Mouse (Mus musculus) lung, postnatal 36 days (tissue): ENCODE measurements around the gene Dnajb12.
"Not testable (repeated sequence)": the region's sequence is repeated elsewhere in the genome, so short reads cannot be mapped to it uniquely, and the experiment has no call there.

Source experiments
- DNase-seq: peaks from one replicate; pipeline ENCODE4 v3.0.0; 2022; ENCODE audit warnings: mixed read lengths

Gene Dnajb12

DNA sequence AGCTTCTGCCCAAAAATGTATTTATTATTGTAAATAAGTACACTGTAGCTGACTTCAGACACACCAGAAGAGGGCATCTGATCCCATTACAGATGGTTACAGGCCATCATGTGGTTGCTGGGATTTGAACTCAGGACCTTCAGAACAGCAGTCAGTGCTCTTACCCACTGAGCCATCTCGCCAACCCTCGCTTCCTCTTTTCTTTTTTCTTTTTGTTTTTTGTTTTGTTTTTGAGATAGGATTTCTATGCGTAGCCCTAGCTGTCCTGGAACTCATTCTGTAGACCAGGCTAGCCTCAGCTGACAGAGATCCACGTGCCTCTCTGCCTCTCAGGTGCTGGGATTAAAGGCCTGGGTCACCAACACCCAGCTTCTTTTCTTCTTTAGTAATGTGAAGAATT is 6.7 kb upstream of the Dnajb12 start:
- not testable (repeated sequence) for DNase-seq

DNA sequence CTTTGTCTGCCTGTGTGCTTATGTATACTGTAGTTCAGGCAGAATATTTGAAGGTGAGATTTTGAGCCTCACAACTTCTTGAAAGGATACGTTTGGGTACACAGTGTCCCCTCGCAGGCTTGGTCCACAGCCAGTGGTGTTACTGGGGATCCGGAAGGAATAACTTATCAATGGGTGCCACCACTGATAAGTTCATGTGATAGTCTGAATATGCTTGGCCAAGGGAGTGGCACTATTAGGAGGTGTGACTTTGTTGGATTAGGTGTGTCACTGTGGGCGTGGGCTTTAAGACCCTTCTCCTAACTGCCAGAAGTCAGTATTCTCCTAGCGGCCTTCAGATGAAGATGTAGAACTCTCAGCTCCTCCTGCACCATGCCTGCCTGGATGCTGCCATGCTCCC is 6.2 kb upstream of the Dnajb12 start:
- no peak for DNase-seq

DNA sequence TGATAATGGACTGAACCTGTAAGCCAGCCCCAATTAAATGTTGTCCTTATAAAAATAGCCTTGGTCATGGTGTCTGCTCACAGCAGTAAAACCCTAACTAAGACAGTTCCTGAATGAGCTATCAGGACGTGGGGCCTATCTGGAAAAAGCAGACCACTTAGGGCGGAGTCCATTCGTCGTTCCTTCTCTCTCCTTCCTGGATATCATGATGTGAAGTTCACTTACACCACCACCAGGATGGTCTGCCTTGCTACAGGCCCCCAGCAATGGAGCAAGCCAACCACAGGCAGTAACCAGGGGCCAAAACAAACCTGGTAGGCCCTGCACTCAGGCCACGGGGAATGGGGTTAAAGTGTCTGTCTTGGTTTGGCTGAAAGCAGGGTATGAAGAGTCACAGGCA is 5.7 kb upstream of the Dnajb12 start:
- DNase-seq, result no peak

DNA sequence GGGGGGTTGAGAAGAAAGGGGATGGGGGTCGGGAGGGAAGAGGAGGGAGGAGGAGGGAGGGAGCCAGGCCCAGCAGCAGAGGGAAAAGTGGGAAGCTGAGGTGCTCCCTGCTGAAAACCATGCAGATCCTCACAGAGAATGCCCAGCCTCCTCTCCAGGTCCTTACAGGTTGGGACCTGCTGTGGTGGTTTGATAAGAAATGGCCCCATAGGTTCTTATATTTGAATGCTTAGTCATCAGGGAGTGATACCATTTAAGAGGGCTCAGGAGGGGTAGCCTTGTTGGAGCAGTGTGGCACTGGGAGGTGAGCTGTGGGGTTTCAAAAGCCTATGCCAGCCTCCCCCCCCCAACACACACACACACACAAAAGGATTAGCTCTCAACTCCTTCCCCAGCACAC is 4.0 kb upstream of the Dnajb12 start:
- DNase-seq, result no peak

DNA sequence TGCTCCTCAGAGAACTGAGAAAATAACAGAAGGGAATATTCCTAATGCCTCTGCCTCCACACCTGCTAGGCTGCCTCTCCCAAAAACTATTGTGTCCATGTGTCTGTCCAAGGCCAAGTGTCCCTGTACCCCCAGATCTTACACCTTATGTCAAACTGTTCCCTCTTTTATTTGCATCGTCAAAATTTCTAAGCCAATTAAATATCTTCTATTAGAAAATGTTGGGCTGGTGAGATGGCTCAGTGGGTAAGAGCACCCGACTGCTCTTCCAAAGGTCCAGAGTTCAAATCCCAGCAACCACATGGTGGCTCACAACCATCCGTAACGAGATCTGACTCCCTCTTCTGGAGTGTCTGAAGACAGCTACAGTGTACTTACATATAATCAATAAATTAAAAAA is 2.7 kb upstream of the Dnajb12 start:
- not testable (repeated sequence) for DNase-seq

DNA sequence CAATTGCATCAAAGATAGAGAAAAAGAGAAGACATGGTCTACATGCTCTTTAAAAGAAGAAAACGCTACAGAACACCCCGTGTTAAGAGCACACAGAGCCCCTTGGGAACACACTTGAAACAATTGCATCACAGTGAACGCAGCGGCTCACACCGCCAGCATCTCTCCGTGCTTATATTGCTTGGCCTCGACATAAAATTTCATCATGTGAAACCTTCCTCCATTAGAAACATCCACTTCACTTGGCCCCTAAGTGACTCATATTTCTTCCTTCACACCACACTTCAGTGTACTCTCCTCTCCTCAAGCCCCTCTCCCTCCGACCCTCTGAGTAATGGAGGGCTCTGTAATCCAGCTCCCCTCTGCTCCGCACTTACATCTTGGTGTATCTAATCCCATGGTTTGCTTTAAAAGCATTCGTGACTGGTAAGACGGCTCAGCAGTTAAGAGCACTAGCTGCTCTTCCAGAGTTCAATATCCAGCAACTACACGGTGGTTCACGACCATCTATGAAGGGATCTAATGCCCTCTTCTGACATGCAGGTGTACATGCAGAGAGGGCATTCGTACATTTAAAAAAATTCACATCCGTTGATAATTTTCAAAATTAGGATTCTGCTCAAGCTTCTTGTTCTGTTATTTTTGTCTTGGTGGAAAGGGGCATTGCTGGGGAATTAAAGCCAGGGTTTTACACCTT is 1.8 kb upstream of the Dnajb12 start:
- DNase-seq, result no peak

DNA sequence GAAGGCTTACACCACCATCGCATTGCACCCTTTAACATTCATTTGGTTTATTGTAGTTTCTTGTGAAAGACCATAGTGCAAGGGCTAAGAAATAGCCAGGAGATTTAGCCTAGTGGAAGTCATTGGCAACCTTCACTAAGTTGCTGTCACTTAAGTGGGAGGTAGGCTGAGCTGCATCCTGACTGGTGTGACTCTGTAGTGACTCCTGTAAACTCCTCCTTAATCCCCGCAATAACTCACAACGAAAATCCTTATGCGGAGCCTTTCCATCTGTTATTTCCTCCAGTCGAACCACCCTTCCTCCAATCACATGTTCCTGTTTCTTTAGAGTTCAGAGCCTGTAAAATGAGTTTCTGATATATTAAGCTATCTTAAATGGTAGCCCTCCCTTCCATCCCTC is 533 bp upstream of the Dnajb12 start:
- DNase-seq, result peak; percentile 40

DNA sequence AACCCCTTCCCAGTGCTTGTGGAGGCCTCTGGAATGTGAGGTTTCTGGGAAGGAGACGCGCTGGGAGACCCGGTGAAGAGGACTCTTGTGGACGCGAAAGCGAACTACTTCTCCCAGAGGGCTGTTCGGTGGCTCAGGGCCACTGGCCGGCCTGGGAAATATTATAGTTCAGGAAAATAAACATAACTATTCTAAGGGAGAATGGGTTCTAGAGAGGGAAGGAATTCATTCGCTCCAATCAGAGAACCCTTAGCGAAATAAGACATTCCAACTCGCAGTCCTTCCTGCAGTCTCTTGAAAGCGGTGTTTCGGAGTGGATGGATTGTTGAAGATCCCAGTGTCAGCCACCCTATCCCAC is 652 bp downstream of the Dnajb12 start:
- peak; percentile 83 for DNase-seq

DNA sequence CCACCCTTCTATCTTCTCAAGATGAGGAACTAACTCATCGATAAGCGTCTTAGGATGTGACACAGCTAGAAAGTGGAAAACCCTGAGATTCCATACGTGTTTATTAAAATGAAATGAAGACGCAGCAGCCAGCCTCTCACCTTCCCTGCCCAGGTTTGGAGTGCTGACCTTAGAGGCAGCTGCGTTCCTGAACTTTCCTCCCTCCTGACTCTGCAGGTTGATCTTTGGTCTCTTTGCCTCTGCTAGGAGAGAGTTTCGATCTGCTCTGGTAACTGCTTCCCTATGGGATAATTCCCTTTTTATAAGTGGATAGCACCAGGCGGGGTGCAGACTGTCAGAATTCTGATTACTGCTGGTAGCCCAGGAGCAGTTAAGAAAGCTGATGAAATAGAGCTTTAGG is 1.5 kb downstream of the Dnajb12 start:
- no peak for DNase-seq

DNA sequence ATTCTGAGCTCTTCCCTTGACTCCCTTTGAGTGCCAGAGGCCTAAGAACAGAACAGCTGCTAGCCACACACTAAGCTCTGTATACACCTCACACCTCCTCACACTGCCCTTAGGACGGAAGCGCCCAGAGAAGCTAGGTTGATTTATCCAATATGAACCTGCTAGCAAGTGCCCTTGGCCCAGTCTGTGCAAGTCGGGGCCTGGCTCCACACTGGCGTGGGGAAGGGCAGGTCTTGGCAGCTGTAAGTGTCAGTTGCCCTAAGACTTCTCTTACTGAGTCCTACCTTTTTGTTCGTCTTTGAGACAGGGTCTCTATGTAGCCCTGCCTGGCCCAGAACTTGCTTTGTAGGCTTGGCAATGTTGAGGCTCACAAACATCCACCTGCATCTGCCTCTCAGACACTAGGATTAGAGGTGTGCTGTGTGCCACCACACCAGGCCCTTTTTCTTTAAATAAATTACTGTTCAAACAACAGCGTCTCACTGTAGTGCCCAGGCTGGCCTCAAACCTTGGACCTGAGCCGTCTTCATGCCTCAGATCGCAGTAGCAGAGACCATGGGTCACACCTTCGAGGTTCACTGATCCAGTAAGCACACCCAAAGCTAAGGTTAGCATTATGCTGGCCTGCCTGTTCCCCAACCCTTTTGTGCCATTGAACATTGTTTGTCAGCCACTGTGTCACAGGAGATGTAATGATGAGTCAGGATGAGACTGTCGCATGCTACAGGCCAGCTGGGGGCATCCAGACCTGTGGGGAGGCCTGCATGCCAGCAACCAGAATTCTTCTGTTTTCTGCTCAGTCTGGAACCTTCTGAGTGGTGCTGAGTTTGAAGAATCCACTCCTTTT is 5.2 kb downstream of the Dnajb12 start:
- no peak for DNase-seq

DNA sequence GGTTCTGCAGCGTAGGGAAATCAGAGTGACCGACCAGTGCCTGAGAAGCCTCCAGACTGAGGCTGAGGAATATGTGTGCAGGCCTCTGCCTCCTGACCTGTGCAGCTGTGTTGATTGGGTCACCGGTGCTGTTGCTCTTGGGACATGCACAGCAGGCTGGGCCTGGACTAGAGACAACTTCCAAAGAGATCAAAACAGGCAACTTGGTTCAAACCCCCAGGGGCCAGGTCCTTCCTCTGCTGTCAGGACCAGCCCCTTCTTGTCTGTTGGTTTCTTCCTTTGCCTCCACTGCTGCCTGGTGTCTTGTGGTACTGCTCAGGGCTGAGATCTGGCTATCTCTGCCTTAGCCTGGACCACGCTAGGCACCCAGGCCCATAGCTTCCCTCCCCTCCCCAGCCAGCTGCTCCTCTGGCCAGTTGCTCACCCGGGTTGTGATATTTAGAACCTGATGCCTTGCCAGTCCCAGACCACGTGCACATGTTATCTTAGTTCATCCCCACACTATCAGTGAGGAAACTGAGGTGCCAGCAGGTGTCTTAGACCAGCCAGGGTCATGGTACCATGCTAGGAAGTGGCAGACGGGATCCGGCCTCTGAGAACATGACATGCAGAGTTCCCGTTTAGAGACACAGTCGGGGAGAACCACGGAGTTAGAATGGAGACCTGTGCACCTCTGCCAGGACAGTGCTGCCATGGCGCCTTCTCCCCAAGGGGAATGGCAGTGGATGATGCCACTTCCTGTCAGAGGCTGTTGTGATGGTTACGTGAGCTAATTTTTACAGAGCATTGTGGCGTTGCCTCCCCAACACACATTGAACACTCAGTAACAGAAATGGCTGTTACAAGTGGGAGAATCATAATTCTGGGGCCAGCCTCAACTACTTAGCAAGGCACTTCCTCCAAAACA is 6.1 kb downstream of the Dnajb12 start:
- DNase-seq, result no peak

DNA sequence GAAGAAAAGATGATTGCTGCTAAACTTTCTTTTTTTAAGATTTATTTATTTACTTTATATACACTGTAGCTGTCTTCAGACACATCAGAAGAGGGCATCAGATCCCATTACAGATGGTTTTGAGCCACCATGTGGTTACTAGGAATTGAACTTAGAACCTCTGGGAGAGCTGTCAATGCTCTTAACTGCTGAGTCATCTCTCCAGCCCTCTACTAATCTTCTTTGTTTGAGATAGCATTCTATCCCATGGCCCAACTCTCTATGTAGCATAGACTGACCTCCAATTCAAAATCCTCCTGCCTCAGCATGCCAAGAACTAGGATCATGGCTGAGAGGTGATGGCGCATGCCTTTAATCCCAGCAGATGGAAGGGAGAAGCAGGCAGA is 6.7 kb downstream of the Dnajb12 start:
- no peak for DNase-seq

DNA sequence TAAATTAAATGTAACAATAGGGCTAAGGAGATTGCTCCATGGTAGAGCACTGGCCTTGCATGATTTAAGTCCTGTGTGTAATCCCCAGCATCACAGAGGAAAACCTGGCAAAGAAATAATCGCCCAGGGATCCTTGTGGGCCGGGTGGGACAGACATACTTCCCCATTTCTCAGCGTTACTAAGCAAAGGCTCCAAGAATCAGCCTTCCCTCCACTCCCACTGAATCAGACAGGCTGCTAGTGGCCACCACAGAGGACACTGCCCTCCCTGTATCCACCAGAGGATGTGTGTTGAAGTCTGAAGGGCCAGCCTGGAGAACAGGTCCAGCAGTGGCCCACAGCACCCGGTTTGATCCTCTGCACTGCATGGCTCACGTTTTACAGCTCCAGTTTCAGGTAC is 8.1 kb downstream of the Dnajb12 start:
- no peak for DNase-seq

DNA sequence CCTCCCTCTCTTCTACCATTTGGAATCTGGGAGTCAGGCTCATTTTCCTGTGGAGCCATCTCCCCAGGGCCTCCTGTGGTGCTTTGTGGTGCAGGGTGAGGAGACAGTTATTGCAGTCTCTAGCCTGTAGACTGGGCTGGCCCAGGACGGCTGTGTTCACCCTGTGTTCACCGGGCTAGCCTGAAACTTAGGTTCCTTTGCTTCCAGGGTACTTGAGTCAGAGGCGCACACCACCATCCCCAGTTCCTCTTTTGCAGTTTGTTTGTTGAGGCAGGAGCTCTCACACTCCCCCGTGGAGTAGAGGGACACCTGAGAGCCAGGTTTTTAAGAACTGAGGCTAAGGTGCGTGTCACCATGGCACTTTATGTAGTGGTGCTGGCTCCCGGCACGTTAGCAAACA is 10.0 kb downstream of the Dnajb12 start:
- DNase-seq, result no peak

DNA sequence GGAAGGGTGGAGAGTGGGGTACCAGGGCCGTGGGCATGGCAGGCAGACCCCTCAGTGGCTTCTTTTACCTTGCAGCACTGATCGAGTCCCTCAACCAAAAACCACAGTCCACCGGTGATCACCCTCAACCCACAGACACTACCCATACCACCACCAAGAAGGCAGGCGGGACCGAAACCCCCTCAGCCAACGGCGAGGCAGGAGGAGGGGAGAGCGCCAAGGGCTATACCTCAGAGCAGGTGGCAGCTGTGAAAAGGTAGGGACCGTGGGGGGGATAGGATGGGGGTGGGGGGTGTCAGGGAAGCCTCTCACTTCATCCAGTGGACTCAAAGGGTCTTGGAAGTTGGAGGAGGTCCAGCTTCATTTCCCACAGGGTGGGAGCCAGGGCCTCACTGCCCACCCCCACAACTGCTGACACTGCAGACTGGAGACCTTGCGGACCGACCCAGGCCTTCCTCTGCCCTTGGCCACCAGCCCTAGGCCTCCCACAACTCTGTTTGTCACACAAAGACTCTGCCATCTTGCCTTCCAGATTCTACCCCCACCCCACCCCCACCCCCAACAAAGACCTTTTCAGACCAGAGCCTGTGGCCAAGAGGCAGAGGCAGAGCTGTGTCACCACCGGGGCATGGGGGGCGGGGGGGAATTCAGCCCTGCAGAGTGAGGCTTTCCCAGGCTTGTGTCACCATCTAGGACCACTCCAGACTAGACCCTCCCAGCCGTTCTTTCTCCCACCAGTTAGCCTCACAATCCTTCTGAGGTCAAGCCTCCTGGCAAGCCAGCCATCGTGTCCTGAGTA is 10.8 kb downstream of the Dnajb12 start:
- DNase-seq, result no peak

DNA sequence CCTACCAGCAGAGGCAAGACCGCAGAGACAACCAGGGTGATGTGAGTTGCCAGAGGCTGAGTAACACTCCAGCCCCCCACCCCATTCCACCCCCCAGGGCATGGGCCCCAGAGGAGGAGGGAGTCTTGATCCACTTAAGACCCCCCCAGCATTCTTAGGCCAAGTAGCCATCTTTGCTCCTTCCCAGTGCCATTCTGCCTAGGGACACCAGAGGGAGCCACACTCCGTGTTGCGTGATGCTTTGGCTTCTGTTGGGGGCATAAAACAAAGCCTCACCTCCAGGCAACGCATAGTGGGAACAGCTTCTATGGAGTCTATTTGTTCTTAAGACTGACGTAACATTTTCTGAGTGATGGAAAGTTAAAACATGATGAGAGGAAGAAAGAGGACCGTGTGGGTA is 13.6 kb downstream of the Dnajb12 start:
- DNase-seq, result peak; percentile 77

DNA sequence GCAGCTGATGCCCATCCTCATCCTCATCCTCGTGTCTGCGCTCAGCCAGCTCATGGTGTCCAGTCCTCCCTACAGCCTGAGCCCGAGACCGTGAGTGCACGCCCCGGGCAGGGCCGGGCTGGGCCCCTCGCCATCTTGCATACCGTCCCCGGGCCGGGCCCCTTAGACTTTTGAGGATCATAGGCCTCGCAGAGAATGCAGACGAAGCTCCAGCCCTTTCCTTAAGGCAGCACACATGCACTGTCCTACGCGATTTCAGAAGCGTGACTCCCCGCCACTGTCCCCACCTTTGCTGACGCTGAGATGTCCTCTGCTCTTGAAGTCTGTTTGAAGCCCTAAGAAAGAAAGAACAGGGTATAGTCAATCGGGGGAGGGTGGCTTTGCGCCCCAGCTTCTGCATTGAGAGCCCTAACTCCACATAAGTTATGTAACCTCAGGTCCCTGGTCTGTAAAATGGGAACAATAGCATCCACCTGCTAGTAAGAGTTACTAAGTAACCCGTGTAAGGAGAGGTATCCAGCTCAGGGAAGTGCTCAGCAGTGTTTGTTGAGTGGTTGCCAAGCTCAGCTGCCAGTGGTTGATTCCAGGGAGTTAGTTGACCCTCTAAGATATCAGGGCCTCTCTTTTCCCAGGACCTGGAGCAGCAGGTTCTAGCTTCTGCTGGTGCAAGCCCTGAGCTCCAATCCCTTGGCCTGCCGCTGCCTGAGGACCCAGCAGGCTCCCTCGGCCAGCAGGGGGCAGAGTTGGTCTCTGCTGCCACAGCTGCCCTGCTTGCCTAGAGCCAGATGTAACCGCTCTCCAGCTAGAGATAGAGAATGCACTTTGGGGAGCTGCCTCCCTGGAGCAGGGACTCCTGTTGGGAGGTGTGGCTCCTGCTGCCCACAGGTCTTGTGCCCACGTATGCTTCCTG is 15.2 kb downstream of the Dnajb12 start:
- DNase-seq, result peak; percentile 93

DNA sequence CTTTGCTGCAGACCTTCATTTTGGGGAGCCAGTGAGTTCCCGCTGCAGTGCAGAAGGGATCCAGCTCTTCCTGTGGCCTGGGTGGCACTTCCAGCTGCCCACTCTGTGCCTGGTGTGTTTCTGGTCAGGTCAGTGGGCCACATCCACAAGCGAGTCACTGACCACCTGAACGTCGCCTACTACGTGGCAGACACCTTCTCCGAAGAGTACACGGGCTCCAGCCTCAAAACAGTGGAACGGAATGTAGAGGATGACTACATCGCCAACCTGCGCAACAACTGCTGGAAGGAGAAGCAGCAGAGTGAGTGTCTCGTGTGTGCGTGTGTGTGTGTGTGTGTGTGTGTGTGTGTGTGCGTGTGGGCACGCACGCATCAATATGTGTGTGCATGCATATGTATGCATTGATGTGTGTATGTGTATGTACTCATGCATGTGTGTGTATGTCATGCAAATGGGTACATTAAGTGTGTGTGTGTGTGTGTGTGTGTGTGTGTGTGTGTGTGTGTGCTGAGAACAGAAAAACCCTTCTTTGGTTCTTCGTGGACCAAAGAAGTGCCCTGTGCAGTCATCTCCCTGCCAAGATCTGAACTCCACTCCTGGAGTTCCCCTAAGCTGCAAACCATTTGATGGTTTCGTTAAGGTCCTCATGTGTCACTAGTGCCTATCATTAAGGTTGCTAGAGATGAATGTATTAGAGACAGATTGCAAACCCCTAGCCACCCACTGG is 16.3 kb downstream of the Dnajb12 start:
- DNase-seq, result no peak

DNA sequence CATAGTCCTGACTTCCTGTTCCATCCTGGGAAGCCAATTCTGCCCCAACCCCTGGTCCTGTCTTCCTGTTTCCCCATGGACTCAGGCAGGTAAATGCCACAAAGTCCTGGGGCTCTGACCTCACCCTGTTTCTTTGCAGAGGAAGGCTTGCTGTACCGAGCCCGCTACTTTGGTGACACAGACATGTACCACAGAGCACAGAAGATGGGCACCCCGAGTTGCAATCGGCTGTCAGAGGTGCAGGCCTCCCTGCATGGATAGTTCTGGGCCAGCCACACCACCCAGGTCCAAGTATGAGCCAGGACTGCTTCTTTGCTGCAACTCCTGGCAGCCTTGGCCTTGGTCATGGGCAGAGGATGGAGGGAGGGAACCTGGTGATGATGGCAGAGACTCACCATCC is 16.9 kb downstream of the Dnajb12 start:
- DNase-seq, result no peak

DNA sequence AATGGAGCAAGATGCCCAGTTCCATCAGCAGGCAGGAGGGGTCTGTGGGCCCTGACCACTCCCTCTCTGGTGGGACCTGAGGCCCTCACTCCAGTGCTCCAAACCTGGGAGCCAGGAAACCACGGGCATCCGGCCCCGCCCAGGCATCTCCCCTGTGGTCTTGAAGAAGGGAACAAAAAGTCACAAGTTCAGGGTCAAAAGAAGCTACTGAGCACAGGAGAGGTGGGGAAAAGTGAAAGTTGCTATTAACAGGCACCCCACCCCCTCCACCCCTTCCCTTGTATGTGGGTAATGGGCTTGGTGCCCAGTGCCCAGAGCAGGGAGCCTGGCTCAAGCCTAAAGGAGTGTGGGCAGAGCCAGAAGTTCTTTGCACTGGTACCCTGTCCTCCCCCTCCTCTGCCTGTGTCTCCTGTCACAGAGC is 17.6 kb downstream of the Dnajb12 start:
- DNase-seq, result peak; percentile 75

DNA sequence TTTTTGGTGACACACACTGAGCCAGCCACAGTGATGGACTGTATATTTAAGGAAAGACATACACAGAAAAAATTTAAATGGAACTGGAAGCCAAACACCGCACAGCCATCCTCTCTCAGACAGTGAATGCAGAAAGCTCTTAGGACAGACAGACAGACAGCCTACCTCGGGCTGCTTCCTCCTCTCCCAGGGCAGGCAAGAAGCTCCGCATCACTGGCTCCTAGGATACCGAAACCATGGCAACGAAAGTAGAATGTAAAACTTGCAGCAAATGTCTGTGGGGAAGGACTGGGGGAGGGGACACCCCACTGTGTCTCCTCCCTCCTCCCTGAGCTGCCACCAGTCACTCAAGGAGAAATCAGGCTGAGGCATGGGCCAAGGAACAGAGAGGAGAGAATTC is 18.2 kb downstream of the Dnajb12 start:
- peak; percentile 65 for DNase-seq
